Mouse (Mus musculus): ENCODE results near the gene Tmem169.

GRCm38 (mm10) chr1:72243656-72244316, 40.4 kb upstream of the Tmem169 start:
- no peak for TF ChIP-seq CTCF (conservative IDR thresholded peaks at IDR 0.05; ENCODE audit: insufficient read depth, insufficient read length, low read depth, low read length)
- peak; percentile 89 for TF ChIP-seq POLR2A (IDR thresholded peaks at IDR 0.05; ENCODE audit: low read depth, low read length)

All from kidney, adult 2 months (tissue).